Mouse (Mus musculus): ENCODE measurements around the gene Mpz.

The Mpz gene

DNA sequence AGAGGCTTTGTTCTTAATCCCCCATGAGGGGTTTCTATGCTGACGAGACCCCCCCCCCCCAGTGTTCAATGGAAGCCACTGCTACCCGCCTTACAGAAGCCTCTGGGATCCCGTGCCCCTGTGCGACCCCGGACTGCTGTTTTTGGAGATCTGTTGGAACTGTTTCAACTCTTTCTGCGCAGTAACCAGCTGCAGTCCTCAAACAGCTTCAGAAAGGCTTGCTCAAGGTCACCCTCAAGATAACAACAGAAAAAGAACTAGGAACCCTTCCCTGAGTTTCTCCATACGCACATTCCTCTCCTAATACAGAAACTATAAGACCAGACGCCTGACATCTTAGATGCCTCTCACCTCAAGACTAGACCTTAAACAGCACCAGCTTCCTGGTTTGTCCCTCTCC, 38.5 kb downstream of the Mpz start:
- no peak for DNase-seq (ENCODE audit: low read depth)

DNA sequence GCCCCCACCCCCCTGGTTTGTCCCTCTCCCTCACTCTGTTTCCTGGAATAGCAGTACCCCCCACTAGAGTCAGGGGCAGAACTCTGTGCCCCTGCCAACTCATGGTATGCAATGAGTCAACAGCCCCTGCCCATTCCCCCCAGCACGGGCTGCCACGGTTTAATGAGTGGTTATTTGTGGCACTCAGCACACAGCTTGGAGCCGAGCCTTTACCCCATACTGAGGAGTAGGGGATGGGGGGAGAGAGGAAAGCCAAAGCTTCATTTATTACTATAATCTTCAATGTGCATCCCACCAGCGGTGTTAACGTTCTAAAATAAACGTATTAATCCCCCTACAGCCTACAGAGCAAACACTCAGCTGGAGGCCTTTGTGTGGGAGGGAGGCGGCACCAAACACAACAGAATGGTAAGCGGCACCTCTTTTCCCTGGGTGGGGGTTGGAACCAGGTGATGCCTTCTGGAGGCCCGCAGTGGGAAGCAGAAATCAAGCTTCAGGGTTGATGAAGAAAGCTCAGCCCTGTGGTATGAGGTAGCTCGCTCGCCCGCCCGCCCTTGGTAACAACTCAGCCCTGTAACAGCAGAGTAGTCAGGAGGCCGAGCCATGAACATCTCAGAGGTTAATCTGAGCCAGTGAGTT, 39.1 kb downstream of the Mpz start:
- no peak for DNase-seq (ENCODE audit: low read depth)

DNA sequence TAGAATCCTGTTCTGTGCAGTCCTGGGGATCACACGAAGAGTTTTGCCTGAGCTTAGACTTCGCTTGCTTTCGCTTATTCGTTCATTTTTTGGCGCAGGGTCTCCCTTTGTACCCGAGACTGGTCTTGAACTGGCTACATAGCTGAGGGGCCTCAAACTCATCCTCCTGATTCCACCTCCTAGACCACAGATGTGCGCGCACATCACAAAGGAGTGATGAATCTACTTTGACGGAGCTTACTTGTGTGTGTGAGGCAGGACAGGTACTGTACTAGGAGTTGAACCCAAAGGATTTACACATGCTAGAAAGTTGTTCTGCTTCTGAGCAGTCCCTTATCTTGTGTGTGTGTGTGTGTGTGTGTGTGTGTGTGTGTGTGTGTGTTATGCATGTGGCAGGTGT, 40.3 kb downstream of the Mpz start:
- no peak for DNase-seq (ENCODE audit: low read depth)

DNA sequence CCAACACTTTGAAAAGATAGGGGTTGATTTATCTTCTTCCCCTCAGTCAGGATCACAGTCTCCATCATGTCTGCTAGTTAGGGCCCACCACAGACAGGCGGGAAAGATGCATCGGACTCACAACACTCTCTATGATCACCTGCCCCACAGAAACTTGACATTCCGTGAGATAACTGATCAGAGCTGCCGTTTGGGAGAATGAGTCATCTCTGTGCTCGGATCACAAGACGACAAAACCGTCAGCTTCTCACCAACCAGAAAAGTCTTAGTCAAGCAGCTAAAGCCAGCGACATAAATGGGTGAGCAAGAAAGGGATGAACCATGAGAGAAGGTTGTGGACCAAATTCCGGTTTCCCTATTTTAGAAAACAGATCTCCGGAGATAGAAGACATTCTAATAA, 41.8 kb downstream of the Mpz start:
- DNase-seq (ENCODE audit: low read depth), result no peak

DNA sequence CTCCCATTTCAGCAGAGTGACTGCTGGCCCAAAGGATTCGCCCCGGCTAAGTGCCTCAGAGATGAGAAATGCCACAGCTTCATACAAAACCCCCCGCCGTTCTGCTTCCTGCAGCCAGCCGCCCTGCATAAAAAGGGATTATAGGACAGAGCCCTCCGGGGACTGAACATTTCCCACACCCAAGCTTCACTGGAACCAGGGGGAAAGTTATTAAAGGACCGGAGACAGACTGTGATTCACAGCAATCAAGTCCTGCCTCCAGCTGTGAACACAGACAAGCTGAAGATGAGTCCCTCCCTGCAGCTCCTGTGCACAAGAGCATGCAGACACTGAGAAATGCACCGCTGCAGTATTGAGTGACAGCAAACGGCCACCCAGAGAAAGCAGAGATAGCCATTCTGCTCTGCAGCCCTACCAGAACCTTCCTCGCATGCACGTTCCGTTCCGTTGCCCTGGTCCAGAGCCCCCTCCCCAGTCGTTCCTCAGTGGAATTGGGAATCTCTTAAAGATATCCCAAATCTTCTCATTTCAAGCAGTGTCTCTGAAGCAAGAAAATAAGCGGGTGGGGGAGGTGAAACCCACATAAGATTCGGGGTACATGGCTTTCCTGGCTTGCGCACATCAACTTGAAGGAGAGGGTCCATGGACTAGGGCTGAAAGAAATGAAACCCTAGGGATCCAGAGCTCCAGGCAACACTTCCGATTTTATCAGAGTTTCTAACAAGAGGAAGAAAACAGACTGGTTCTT, 42.8 kb downstream of the Mpz start:
- DNase-seq (ENCODE audit: low read depth), result no peak

DNA sequence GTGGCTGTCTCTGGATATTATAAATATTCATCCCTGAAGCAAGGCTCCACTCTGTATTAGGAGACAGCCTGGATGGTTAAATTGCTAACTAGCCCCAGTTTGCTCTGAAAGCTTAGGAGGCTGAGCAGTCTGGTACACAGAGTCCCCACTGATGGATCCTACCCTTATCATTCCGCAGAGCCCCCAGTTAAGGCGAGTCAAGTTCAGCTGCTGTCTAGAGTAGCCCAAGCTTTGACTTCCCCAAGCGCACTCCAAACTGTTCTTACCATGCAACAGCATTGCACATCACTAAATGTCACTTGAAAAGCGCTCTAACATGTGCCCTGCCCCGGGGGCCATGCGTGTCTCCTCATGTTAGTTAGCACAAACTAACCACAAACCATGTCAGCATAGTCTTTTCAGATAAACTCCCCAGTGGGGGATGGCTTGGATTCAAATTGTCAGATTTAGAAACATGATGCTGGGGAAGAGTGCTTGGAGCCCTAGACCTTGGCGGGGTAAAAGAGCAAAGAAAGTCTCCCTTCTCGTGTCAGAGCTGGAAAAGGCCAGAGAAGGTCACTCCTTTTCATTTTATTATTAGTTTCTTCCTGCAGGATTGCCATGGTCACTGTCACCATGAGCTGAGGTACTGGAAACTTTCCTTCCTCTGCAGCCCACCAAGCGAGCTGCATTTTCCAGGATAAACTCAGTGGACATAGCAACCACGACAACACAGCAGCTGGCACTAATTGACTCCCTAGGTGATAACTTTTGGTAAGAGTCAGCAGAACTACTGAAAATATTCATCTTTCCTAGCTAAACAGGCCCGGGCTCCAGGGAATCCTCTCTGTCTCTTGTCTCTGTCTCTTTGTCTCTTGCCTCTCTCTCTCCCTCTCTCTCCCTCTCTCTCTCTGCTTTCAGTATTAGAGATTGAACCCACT, 43.7 kb downstream of the Mpz start:
- DNase-seq (ENCODE audit: low read depth), result no peak

DNA sequence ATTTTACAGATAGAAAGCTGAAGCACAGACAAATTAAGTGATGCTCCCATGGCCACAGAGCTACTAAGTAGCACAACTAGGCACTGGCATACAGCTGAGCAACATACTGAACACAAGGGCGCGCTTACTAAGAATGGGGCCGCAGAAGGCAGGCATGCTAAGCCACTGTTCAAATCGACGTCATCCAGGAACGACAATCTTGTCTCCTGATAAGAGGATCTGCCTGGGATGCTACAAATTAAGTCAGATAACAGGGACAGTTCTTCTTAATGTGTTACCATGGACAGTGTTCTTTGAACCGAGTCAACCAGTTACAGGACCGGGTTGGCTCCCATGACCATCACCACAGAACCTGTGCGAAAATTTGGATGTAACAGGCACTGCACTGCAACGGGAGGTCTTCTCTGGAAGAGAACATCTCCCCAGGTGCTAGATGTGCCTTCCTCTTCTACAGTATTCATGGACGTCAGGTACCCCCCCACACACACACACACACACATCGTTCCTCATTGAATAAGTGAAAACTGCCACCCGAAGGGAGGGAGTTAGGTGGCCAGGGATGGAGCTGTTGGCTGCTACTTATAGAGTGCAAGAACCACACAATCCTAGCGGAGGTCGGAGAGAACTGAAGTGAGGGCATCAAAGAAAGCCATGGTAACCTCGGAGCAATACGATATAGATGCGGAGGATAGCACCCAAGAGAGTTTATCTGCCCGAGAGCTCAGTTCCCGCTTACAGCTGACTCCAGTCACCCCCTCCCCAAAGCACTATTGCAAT, 44.7 kb downstream of the Mpz start:
- no peak for DNase-seq (ENCODE audit: low read depth)

DNA sequence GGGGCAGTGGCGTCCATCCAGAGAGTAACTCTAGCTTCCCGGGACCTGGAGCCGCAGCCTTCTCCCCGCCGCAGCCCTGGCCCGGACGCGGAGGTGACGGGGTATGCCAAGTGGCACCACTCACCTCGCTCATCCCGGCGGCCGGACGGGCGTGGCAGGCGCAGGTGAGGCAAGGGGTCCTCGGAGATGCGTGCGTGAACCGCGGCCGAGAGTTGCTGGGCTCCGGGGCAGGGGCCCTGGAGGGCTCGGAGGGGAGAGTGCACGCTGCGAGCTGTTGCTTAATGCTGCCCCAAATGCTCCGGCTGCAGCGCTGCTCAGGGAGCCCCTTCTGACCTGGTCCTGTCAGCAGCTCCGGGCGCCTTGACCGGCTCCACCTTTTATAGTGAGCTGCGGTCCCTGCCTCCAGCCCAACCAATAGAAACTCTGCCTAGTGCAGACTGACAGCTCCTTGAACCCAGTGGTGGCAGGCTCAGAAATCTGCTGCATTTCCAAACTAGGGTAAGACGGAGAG, 45.4 kb downstream of the Mpz start, which contains the start of gene Pcp4l1:
Gene Pcp4l1 (minus strand): TSS at position 382 of the 511 bp plus-strand sequence.
- DNase-seq (ENCODE audit: low read depth), result no peak

DNA sequence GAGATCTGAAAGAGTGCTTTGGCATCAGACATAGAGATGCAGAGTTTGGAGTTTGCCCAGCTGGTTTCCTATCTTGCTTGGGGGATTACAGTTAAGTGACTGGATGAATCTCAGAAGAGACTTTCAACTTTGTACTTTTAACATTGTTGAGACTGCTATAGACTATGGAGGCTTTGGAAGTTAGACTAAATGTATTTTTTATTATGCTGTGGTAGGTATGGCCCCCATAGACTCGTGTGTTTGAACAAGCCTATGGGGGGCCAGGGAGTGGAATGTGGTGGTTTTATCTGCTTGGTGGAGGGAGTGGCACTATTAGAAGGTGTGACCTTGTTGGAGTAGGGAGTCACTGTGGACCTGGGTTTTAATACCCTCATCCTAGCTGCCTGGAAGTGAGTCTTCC, 49.0 kb downstream of the Mpz start:
- DNase-seq (ENCODE audit: low read depth), result no peak

DNA sequence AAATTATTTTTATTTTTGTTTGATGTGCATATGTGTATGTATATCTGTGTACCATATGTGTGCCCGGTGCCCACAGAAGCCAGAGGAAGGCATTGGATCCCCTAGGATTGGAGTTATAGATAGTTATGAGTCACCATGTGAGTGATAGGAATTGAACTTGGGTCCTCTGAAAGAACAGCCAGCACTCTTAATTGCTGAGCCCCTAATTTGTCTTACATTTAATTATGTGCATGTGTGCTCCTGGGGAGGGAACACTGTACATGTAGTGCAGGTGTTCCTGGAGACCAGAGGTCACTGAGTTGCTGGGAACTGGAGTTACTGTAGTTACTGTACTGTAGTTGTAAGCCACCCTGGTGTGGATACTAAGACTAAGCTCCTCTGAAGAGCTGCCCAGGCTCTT, 50.3 kb downstream of the Mpz start:
- DNase-seq (ENCODE audit: low read depth), result no peak

DNA sequence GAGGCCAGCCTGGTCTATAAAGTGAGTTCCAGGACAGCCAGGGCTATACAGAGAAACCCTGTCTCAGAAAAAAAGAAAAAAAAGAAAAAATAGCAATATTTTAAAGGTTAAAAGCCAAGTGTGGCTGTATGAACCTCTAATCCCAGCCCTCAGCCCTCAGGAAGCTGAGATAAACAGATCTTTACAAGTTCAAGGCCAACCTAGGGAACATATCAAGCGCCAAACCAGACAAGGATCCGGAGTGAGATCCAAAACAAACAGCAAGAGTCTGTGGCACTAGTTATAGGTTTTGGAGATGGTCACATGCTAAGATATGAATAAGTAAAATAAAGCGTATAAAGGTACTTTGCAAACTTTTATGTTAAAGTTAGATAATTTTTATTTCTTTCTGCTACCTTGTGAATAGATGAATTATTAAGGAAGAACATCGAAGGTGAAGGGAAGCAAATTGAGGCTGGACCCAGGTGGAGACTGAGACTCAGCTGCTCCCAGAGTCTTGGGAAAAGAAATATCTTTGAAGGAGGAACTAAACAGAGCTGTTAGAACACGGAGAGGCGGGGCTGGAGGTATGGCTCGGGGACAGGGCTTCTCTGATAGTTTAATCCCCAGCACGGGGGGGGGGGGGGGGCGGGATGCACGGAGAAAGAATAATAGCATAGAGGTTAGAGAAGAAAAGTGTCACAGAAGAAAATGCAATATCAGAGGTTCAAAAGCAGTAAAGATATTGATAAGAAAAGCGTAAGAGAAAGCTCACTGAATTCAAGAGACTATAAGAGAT, 53.1 kb downstream of the Mpz start:
- DNase-seq (ENCODE audit: low read depth), result no peak

DNA sequence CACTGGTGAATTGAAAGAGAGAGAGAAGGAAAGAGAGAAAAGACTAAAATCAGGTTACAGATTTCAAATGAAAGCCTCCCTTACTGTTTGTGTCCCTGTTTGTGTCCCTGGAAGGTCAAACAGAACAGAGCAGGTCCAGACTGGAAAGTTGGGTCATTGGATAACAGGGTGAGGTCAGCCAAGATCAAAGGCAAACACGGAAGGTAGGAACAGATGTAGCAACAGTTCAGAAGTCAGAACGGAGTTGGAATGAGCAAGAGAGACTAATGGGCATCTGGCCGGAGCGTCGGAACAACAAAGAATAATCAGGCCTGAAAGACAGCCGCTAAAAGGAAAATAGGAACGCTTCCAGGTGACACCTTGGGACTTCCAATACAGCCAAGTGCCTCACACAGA, 53.7 kb downstream of the Mpz start:
- DNase-seq (ENCODE audit: low read depth), result no peak

DNA sequence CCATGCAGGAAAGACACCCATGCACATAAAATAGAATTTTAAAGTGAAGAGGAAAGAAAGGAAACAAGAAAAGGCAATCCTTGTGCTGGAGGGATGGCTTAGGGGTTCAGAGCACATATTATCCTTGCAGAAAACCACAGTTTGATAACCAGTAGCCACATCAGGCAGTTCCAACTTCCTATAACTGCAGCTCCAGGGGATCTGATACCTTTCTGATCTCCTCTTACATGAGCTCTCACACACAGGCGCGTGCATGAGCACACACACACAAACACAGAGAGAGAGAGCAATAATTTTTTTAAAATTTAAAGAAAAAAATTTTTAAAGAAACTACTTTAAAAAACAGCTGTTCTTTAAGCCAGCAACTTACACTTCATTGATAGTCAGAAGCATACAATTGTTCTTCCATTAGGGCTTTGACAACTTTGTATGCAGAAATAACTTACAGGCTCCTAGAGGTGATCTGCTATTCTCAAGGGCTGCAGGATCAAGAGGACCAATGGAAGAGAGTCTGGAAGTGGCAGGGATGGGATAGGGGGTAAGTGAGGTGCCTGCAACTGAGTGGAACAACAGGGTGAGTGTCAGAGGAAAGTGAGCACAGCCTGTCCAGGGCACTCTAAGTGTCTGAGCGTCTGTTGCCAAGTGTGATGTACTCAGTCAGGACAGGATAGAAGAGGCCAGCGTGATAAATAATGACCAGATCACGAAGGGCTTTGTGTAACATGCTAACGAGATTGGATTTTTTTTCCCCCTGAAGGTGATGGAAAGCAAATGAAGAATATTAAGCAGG, 55.4 kb downstream of the Mpz start:
- DNase-seq (ENCODE audit: low read depth), result no peak

DNA sequence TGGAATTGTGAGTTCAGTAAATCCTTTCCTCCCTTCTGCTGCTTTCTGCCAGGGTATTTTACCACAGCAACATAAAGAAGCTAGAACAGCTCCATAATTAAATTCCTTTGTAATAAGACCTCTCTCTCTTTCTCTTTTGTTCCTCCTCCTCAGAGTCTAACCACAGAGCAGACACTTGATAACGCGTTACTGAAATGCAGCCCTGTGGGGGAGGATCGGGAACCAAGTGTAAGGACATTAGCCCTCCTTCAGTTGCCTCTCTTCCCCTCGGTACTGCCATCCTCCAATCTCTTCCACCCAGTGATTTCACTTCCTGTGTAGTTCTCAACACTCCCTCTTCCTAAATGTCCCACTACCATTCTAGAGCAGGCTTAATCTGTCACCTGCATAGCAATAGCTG, 58.9 kb downstream of the Mpz start:
- DNase-seq (ENCODE audit: low read depth), result no peak
